Mouse (Mus musculus): ENCODE measurements at regions not wholly inside any gene's neighbourhood (a gene's known extent, or its start where the extent isn't known, plus 50 kb on each side); places are given as distances from the start of the nearest gene placed in this dataset.

DNA sequence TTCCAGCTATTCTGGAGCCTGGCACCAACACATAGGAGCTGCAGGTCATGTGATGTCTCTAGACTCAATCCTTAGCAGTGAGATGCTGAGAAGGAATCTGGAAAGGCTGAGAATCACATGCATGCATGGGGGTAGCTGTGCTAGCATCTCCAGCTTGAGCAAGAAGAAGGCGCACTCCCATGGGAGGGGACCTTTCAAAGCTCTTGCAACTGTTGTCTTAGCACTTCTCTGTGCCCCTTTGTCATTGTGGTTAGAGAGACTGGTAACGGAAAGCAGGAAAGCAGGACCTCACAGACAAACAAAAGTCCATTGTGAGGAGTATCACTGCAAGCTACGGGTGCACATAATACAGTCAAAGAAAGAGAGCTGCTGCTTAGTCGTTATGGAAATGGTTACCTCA lies 634.5 kb downstream of the Efna5 start:
- TF ChIP-seq CTCF (IDR thresholded peaks at IDR 0.05; ENCODE audit: low read depth, low read length): no peak
- TF ChIP-seq EP300 (IDR thresholded peaks at IDR 0.05; ENCODE audit: insufficient read depth, low read depth, low read length): no peak
